Mouse (Mus musculus): ENCODE results near the gene Car4.

DNA sequence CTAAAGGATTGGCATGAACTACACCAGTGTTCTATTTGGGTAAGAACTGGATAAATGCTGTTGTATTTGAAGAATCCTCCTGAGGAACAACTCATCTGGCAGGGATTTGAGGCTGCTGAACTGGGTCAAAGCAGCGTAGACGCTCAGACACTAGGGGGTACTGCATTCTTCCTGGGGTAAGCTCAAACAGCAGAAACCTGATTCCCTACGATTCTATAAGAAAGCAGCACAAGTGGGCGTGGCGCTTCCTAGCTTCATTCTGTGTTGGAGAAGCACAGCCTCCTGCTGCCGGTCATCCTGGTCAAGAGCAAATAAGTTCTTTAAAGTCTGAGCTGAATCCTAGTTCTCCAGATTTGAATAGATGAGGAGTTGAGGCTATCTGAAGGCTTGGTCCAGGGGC, 25.3 kb upstream of the Car4 start:
- TF ChIP-seq CTCF (IDR thresholded peaks at IDR 0.05; ENCODE audit: low read depth): no peak
- TF ChIP-seq EP300 (IDR thresholded peaks at IDR 0.05; ENCODE audit: low read depth): no peak

All from liver, embryonic 14.5 days (tissue).